Mouse (Mus musculus) duodenum, adult 2 months (tissue): ENCODE results near the gene Gnpda2. TPM values are rescaled to one million over a fixed set of nuclear protein-coding genes. Genes with fewer than 3 reads are reported as not detected.

Experiments used
- polyA plus RNA-seq: library from polyadenylated mRNA; depleted of rRNA; stranded (reverse); fragments of >200 nt; gene quantifications from 2 replicates; pipeline ENCODE4 v1.2.3, GENCODE M21; 2012; ENCODE audit warnings: low replicate concordance; rRNA removed

Gnpda2 gene
- 2.4 and 5.0 TPM in 2 replicates for polyA plus RNA-seq

DNA sequence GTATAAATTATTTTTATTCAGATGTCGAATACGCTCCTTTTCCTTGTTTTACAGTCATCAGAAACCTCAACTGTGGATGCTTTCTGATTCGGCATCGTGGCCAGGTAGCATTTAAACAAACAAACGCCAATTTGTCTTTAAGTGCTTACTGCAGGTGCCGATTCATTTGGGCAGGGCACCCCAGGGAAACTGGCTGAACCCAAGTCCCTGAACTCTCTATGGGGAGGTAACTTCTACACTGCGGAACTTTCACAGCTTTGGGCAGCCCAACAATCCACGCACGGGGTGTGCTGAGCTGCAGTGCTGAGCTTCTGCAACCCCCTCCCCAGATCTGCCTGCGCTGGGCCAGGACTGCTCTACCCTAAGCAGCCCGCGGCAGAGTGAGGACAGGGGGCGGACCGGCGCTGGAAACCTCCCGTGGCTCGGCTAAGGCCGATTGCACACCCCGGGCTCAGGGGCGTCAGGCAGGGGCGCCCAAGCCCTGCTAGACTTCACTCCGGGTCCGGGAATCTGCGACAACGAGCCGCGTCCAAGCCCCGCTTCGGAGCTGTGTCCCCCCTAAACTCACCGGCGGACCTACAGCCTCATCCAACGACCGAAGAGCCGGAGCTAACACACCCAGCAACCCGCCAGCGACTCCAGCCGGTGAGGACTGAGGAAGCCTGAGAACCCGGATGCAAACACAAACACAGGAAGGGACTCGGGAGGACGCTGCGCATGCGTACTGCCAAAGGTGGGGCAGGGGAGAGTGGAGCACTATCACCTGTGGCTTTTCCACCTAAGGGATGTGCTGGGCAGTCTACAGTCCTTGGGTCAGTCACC, at the start of gene Gnpda2:
TSS of gene Gnpda2 (minus strand) at position 701 of the 822 bp plus-strand sequence.

DNA sequence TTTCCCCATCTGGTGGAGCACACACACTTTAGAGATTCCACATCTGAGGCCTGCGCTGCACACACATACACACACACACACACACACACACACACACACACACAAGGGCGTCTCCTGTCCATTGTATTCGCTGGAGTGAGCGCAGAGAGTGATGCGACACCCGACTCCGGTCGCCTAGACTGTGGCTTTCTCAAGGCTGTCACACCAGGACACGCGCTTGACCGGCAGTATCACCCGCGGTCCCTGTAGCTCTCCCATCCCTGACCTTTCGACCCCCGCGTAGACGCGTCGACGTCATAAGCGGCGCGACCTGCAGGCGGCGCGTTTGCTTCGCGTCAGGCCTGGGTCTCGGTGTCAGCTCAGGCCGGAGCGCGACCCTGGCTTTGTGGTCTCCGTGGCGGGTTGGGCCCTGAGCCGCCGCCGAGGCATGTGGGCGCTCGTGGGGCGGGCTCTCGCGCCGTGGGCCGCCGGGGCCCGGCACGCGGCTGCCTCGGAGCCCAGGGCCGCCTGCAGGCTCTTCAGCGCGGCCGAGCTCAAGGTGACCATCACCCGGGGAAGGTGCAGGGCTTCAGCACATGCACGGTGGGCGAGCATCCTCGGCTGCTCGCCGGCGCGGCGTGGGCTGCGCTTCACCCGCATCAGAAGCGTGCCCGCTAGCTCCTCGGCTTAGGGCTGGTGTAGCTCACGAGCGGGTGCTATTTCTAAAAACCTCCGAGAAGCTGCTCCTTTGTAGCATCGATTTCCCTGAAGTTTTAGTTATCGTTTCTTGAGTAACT, 35.3 kb downstream of the Gnpda2 start, which contains the start of gene Guf1:
TSS of gene Guf1 (plus strand) at position 296 of the 776 bp plus-strand sequence.

DNA sequence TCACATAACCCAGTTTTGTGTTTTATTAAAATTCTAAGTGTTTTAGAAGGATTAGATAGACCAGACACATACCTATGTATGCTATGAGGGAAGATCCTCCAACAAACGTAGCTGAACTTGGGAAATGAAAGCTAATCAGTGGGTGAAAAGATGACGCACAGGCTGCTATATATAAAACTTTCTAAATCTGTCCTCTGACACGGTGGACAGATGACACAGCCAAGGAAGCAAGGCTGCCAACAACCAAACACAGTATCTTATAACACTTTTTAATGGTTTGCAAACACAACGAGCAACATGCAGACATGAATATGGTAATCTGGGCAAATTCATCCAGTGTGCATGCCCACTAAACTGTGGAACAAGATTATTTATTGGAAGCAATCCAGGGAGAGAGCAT, 49.7 kb downstream of the Gnpda2 start, which contains the start of gene Yipf7:
TSS of gene Yipf7 (minus strand) at position 160 of the 400 bp plus-strand sequence.

Other genes starting within 250 kb of the Gnpda2 start
- gene Yipf7, start 49.7 kb downstream of the Gnpda2 start, polyA plus RNA-seq: not detected in 2 replicates
- 2.5 and 11.2 TPM in 2 replicates for gene Guf1, start 35.4 kb downstream of the Gnpda2 start, polyA plus RNA-seq